Mouse (Mus musculus) forebrain, embryonic 12.5 days (tissue): ENCODE measurements at regions not wholly inside any gene's neighbourhood (a gene's known extent, or its start where the extent isn't known, plus 50 kb on each side); places are given as distances from the start of the nearest gene placed in this dataset.

Experiments
- ATAC-seq: fragments of 200-750 bp; cut with Nextera tagmentation; 2 replicates; pipeline ENCODE4 v1.8.0; 2017; ENCODE audit warnings: moderate TSS enrichment; ENCODE audit not compliant: low FRiP score
- H3K27ac ChIP-seq: fragments of 300-500 bp; sonication (generic); 2 replicates; pipeline ENCODE4 v1.5.1; 2016; ENCODE audit warnings: mild to moderate bottlenecking
- H3K27me3 ChIP-seq: fragments of 300-500 bp; sonication (generic); 2 replicates; pipeline ENCODE4 v1.6.1; 2016; ENCODE audit warnings: mild to moderate bottlenecking
- H3K36me3 ChIP-seq: fragments of 300-500 bp; sonication (generic); replicated peaks from 2 replicates; pipeline ENCODE4 v1.6.1; 2016; ENCODE audit warnings: mild to moderate bottlenecking
- H3K4me1 ChIP-seq: fragments of 300-500 bp; sonication (generic); 2 replicates; pipeline ENCODE4 v1.6.1; 2016
- H3K4me2 ChIP-seq: fragments of 300-500 bp; sonication (generic); 2 replicates; pipeline ENCODE4 v1.6.1; 2016; ENCODE audit warnings: mild to moderate bottlenecking, moderate library complexity
- H3K4me3 ChIP-seq: fragments of 300-500 bp; sonication (generic); replicated peaks from 2 replicates; pipeline ENCODE4 v1.5.1; 2016; ENCODE audit warnings: mild to moderate bottlenecking
- H3K9ac ChIP-seq: fragments of 300-500 bp; sonication (generic); 2 replicates; pipeline ENCODE4 v1.6.1; 2016; ENCODE audit warnings: mild to moderate bottlenecking
- H3K9me3 ChIP-seq: fragments of 300-500 bp; sonication (generic); 2 replicates; pipeline ENCODE4 v1.6.1; 2016
- WGBS: fragments of 180-500 bp; shearing (Covaris S2); methylation state at CpG from one replicate; pipeline ENCODE4 v1.1.7; 2016; 5-methylcytosine and 5-hydroxymethylcytosine counted together

- Histone ChIP-seq H3K4me1 (peaks cover 11% of the 10 kb centered on the region), H3K36me3 (no peaks in the 10 kb centered on the region), H3K4me3 (no peak overlapping the region), H3K27ac (no peak overlapping the region), H3K9me3 (no peaks in the 10 kb centered on the region), H3K27me3 (peaks cover 7% of the 10 kb centered on the region; the same call in 1 of the 2 replicates), H3K4me2 (no peak overlapping the region), H3K9ac (no peak overlapping the region)
- 66% methylated on average over 4 of the region's 4 CpGs for WGBS
- ATAC-seq = no peak
Measured at GRCm38 (mm10) chr11:85996686-85997085, 110.5 kb downstream of the Tbx4 start.

- Histone ChIP-seq H3K9me3 (no peaks in the 10 kb centered on the region), H3K4me3 (no peak overlapping the region), H3K36me3 (no peaks in the 10 kb centered on the region), H3K27me3 (peaks cover 5% of the 10 kb centered on the region; the same call in 1 of the 2 replicates), H3K27ac (no peak overlapping the region), H3K9ac (no peak overlapping the region), H3K4me2 (no peak overlapping the region), H3K4me1 (no peaks in the 10 kb centered on the region)
- 86% methylated on average over 7 of the region's 7 CpGs for WGBS
- ATAC-seq = no peak
Measured at GRCm38 (mm10) chr11:86003341-86003740, 117.1 kb downstream of the Tbx4 start.

GRCm38 (mm10) chr11:86005284-86005683, 119.1 kb downstream of the Tbx4 start:
- Histone ChIP-seq H3K27me3 (peaks cover 7% of the 10 kb centered on the region; the same call in 1 of the 2 replicates), H3K27ac (no peak overlapping the region), H3K4me2 (no peak overlapping the region), H3K36me3 (no peaks in the 10 kb centered on the region), H3K4me3 (no peak overlapping the region), H3K4me1 (no peaks in the 10 kb centered on the region), H3K9me3 (no peaks in the 10 kb centered on the region), H3K9ac (no peak overlapping the region)
- ATAC-seq = no peak
- 88% methylated on average over 2 of the region's 2 CpGs for WGBS

GRCm38 (mm10) chr11:86005899-86006445, 119.8 kb downstream of the Tbx4 start:
- H3K4me1 ChIP-seq = no peaks in the 10 kb centered on the region
- H3K27me3 ChIP-seq = peaks cover 8% of the 10 kb centered on the region; the same call in 1 of the 2 replicates
- H3K9me3 ChIP-seq = no peaks in the 10 kb centered on the region
- H3K36me3 ChIP-seq = no peaks in the 10 kb centered on the region
- ATAC-seq = no peak
- no peak overlapping the region for H3K27ac ChIP-seq
- H3K4me2 ChIP-seq = no peak overlapping the region
- 86% methylated on average over 9 of the region's 9 CpGs for WGBS
- no peak overlapping the region for H3K9ac ChIP-seq
- no peak overlapping the region for H3K4me3 ChIP-seq

- ATAC-seq = no peak
- no peaks in the 10 kb centered on the region for H3K4me1 ChIP-seq
- H3K4me3 ChIP-seq = no peak overlapping the region
- WGBS = 88% methylated on average over 4 of the region's 4 CpGs
- no peaks in the 10 kb centered on the region for H3K36me3 ChIP-seq
- no peak overlapping the region for H3K4me2 ChIP-seq
- no peak overlapping the region for H3K27ac ChIP-seq
- no peak overlapping the region for H3K9ac ChIP-seq
- H3K9me3 ChIP-seq = no peaks in the 10 kb centered on the region
- H3K27me3 ChIP-seq = peaks cover 4% of the 10 kb centered on the region; the same call in 1 of the 2 replicates
Measured at GRCm38 (mm10) chr11:86006859-86007258, 120.6 kb downstream of the Tbx4 start.
